Comparison of ENCODE assay signal across 8 mouse cellular contexts in the genomic region with DNA sequence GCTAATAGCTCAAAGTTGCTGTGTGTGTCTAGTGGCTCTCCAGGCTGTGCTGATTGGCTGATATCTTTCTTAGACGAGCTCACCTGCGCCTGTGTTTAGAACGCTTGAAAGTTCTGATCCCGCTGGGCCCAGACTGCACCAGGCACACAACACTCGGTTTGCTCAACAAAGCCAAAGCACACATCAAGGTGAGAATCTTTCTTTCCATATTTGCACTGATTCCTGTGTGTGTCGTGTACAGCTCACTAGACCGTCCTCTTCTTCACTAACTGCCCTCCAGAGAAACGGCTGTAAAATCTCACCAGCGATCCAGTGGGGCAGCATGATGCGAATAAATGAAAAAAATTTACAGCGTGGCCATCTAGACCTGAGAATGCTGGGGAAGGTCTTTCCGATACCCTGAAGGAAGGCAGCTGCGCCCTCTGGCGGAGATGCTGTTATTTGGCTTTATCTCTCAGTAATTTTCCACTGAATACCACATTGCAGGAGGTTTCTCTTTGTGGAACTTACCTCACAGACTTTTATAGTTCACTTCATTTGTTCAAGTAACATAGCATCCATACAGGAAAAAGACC. TPM values are rescaled to one million over a fixed set of nuclear protein-coding genes. Genes with fewer than 3 reads are reported as not detected.
DNase-seq lines count a peak whose midpoint lies in the region; ATAC-seq and TF ChIP-seq lines count a peak whose summit lies in the region.

No protein-coding gene starts in this region.

- no peak for TF ChIP-seq POLR2A in testis, adult 2 months (IDR thresholded peaks at IDR 0.05; ENCODE audit: control insufficient read depth, low read depth, low read length)

- H3K4me3 ChIP-seq in testis, adult 2 months (ENCODE audit: control insufficient read depth, low read depth, low read length) = no peak overlapping the region

- no peak overlapping the region for H3K27ac ChIP-seq in testis, adult 2 months (ENCODE audit: control insufficient read depth, insufficient read depth, low read depth, low read length)

- peak; percentile 64 for ATAC-seq in inflammation-experienced regulatory T-cells, adult 6 months

- TF ChIP-seq CTCF in testis, adult 2 months (IDR thresholded peaks at IDR 0.05; ENCODE audit: control insufficient read depth, insufficient read depth, insufficient replicate concordance, low read depth, low read length) = peak; percentile 57; the same call in 1 of the 2 replicates

- intact Hi-C loops in left cerebral cortex, postnatal 14 days (cut with DNase I) = loop anchor here (1.0 to 5.0 kb wide), 3 partner anchors 37 to 362 kb away; no protein-coding TSS in a partner anchor

- H3K36me3 ChIP-seq in testis, adult 2 months (ENCODE audit: control insufficient read depth, insufficient read depth, low read length) = no peaks in the 10 kb centered on the region

- no peaks in the 10 kb centered on the region for H3K4me1 ChIP-seq in testis, adult 2 months (ENCODE audit: control insufficient read depth, insufficient read depth, low read length)

- no peak for DNase-seq in testis, postnatal 14 days (ENCODE audit: low spot score)
- peak; percentile 90 for DNase-seq in embryo, embryonic 10.5 days (ENCODE audit: low spot score)
- peak; percentile 49 for DNase-seq in gastrocnemius, postnatal 25 days
- peak; percentile 87 to 92 for DNase-seq in left cerebral cortex, postnatal 14 days (ENCODE audit: low spot score in 2 of 2)
- peak; percentile 86 for DNase-seq in mesoderm, embryonic 11.5 days (ENCODE audit: low read depth, low spot score)
- DNase-seq in right cerebral cortex, postnatal 14 days = peak; percentile 87

- no peaks in the 10 kb centered on the region for H3K27me3 ChIP-seq in testis, adult 2 months (ENCODE audit: control insufficient read depth, insufficient read depth, low read length)

RNA-seq across cellular contexts. Expression of a gene that starts 2.0 kb away (rescaled TPM):
- not detected in 2 replicates for polyA plus RNA-seq in testis, adult 2 months (2012; rRNA removed)
- not detected for total RNA-seq in gastrocnemius, postnatal 25 days (2021)
- polyA plus RNA-seq in inflammation-experienced regulatory T-cells, adult 6 months (2017; shearing (Covaris generic)) = not detected
- total RNA-seq in left cerebral cortex, postnatal 14 days (2021) = not detected

RNA-seq across cellular contexts. Expression of a gene that starts 20.8 kb away (rescaled TPM):
- 9.1 and 12.2 TPM in 2 replicates for polyA plus RNA-seq in testis, adult 2 months (2012; rRNA removed)
- total RNA-seq in gastrocnemius, postnatal 25 days (2021) = 10 to 100 TPM; 21.6 to 22.3 TPM
- 10 to 100 TPM; 30.1 to 38.6 (median 34.9) TPM for polyA plus RNA-seq in inflammation-experienced regulatory T-cells, adult 6 months (2017; shearing (Covaris generic))
- total RNA-seq in left cerebral cortex, postnatal 14 days (2021) = 10 to 100 TPM; 35.3 to 36.2 TPM

RNA-seq across cellular contexts. Expression of a gene that starts 59.2 kb away (rescaled TPM):
- 54.8 and 55.6 TPM in 2 replicates for polyA plus RNA-seq in testis, adult 2 months (2012; rRNA removed)
- 10 to 100 TPM; 37.8 to 39.1 TPM for total RNA-seq in gastrocnemius, postnatal 25 days (2021)
- polyA plus RNA-seq in inflammation-experienced regulatory T-cells, adult 6 months (2017; shearing (Covaris generic)) = 1 to 10 TPM; 4.3 to 5.9 (median 4.6) TPM
- total RNA-seq in left cerebral cortex, postnatal 14 days (2021) = 10 to 100 TPM; 80.7 to 83.7 TPM
